Mouse (Mus musculus) natural killer cell, adult 2 months (primary cell): Measurements from ENCODE around the gene Zfyve21.

ENCODE experiments used
- DNase-seq, 2 experiments: peaks; one replicate each; pipeline ENCODE4 v3.0.0; 2022; ENCODE audit warnings: low spot score in 2 of 2

Gene Zfyve21

DNA sequence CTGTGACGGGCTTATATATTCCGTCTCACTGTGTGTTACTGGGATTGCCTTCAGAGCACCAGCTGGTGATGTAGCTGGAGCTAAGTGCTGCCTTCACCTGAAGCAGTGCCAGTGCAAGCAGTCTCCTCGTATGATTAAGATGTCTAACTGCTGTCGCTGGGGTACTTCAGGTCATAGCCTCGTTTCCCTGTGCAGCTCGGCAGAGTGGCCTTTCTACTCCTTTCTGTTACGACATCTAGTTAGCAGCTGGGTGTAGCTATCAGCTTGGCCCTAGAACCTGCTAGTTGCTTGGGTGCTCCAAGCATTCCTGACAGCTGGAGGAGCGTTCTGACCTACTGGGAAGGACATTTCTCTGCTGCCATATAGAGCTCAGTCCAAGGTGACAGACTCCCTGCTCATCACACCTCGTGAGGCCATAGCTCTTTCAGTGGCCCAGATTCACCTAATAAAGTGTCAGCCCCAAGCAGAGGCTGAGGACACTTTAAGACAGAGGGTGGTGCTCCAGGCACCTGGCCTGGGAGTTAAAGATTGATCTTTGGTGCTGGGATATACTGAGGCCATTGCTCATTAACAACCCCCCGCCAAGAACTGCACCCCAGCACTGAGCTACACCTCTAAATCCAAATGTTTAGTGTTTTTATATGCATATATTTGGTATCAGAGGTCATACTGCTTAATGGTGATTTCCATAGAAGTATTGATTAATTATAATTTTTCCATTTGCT is 13.3 kb upstream of the Zfyve21 start:
- DNase-seq = no peak

DNA sequence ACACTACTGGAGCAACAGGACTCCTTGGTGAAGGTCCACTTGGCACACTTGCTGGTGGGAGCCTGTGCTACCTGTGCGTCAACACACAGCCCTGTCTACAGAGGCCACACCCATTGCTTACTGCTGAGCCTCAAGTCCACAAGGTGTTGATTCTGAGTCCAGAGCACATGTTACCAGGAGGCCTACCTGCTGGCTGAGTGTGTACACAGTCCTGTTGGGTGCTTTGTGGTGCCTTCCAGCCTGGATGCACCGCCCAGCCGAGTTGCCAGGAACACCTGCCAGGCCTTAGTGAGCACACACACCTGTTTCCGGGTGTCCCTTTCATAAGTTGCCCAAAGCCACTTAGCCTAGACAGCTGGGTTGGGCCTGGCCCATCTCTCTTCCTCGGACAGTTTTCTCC is 10.4 kb upstream of the Zfyve21 start:
- no peak for DNase-seq

DNA sequence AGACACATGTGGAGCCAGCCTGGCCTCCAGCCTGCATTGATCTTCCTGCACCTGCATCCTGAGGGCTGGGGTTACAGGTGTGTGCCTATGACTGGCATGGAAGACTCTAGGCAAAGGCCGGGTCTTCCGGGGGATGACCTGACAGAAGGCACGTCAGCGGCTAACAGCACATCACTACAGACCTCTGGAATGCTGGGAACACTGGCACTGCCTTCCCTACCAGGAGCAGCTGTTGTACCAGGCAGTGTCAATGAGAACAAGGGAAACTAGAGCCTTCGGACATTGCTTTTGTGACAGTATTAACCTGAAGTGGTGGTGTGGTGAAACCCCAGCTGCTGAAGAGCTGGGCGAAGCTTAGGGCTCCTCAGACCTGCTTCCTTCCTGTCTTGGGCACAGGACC is 5.2 kb upstream of the Zfyve21 start:
- no peak for DNase-seq

DNA sequence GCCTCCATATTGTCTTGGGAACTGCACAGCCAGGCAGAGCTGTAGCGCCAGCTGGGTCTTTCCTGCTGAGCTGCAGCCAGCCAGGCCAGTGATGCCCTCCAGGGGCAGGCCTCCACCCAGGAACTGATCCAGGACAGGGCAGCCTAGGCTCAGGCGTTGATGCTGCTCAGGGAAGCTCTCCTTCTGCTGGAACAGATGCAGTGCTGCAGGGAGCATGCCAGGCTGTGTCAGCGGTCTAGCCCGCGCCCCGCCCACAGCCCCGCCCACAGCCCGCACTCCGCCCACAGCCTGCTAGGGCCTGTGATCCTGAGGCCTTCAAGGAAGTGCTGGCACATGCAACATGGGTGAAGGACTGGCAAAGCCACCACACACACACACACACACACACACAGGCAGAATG is 4.2 kb upstream of the Zfyve21 start:
- DNase-seq = peak; percentile 5 to 33

- no peak for DNase-seq
Observed at GRCm38 (mm10) chr12:111812075-111812474, 1.9 kb upstream of the Zfyve21 start.

DNA sequence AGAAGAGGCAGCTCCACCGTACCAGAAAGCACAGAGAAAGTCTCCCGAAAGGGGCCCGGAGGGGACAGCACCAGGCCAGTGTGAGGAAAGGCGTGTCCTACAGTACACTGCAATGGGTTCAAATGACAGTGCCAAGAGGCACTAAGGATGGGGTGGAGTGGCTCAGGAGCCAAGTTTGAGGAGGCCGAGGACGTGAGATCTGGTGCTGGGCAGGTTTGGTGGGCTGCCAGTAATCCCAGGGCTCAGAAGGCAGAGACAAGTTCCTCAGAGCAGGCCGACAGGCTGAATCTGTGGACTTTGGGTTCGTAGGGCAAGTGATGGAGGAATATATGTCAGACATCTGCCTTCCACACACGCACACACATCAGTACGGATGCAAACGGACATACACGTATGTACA is 1.4 kb upstream of the Zfyve21 start:
- DNase-seq = no peak

GRCm38 (mm10) chr12:111813111-111813765 is 732 bp upstream of the Zfyve21 start:
- peak in 1 of 2 experiments; percentile 7 for DNase-seq

- DNase-seq = no peak
Observed at GRCm38 (mm10) chr12:111814769-111815762, 1.1 kb downstream of the Zfyve21 start.

GRCm38 (mm10) chr12:111816528-111816927 is 2.6 kb downstream of the Zfyve21 start:
- DNase-seq = no peak

DNA sequence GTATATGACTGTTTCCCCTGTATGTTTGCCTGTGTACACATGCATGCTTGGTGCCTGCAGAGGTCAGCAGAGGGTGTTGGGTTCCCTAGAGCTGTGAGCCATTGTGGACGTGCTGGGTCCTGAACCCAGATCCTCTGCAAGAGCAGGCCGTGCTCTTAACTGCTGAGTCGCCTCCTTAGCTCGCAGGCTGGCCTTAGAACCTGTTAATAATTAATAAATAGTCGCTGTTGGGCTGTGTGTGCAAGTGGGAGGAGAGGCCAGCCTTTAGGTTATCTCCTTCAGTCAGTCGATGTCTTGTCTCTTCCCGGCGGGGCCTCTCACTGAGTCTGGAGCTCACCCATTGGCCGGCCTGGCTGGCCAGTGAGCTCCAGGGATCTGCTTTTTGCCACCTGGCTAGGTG is 3.0 kb downstream of the Zfyve21 start:
- DNase-seq = no peak

DNA sequence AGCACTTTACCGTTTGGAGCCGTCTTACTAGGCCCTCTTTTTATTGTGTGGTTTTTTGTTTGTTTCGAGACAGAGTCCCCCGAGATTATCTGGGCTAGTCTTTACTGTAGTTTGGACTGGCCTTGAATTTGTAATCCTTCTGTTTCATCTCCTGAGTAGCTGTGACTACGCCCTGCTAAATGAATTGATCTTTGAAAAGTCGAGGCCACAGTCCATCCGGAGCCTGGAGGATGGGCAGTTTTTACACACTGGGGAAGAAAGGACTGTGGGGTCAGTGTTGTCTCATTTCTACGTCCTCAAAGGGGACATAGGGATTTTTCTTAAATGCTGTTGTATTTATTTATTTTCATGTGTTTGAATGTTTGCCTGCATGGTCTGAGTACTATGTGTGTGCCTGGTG is 4.0 kb downstream of the Zfyve21 start:
- no peak for DNase-seq

DNA sequence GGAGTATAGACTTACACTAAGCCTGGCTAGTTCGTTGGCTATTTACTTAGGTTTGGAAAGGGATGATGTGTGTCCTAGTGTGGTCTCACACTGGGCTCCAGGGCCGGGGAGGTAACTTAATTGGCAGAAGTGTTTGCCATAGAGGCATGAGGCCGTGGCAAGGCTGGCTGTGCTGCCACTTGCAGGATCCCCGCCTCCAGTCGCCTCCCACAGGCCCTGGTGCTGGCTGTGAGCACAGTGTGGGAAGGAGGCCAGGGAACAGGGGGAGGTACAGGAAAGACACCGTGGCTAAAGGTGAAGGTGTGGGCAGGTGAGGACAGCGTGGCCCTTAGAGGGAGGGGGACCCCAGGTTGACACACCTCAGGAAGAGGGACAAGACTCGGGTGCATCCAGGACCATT is 6.0 kb downstream of the Zfyve21 start:
- DNase-seq = no peak

GRCm38 (mm10) chr12:111820708-111821107 is 6.7 kb downstream of the Zfyve21 start:
- no peak for DNase-seq

DNA sequence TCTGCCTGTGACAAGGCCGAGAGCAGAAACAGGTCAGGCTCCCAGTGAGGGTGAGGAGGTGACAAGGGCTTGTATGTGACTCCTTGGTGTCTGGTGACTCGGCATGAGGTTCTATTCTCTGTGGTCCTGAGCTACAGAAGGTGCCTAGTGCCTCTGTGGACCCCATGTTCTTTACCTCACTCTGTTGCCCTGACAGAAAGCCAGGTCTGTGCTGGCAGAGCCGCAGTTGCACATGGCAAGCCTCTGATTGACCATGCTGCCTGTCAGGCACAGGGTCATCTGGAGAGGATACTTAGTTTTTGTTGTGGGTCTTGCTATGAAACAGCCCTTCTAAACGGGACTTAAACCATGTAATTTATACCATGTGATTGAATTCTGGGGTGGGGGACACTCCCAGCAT is 8.0 kb downstream of the Zfyve21 start:
- no peak for DNase-seq

- DNase-seq = no peak
Observed at GRCm38 (mm10) chr12:111827556-111827955, 13.6 kb downstream of the Zfyve21 start.

DNA sequence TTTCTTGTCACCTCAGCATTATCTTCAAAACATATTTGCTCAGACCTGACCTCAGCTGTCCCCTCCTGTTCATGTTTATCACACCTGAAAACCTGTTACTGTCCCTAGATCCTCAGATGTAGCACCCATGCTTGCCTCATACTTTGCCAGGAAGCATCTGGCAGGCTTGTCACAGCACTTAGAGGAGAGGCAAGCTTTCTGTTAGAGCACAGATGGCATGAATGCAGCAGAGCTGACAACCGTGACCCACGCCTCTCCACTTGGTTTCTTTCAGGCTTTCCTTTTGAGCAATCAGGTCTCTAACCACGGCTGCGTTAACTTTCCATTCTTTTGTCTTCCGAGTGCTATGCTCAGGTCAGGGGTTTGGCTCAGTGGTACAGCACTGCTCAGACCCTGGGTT is 15.5 kb downstream of the Zfyve21 start:
- no peak for DNase-seq

GRCm38 (mm10) chr12:111829954-111830353 is 16.0 kb downstream of the Zfyve21 start:
- no peak for DNase-seq

DNA sequence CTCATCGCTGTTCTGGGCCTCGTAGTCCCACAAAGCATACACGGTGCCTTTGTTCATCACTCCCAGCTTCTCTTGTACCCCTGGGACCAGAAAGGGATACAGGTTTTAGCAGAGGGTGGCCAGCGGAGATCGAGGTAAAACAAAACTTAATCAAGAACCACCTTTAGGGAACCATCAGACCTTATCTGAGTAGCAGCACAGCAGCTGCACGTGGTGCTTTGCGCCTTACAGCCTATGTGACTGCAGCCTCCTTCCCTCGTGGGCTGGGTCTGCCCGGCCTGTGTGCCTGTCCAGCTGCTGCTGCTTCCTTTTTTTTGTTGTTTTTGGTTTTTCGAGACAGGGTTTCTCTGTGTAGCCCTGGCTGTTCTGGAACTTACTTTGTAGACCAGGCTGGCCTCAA is 16.4 kb downstream of the Zfyve21 start:
- DNase-seq = no peak

GRCm38 (mm10) chr12:111832643-111833042 is 18.7 kb downstream of the Zfyve21 start:
- DNase-seq = no peak

- no peak for DNase-seq
Observed at GRCm38 (mm10) chr12:111833457-111833856, 19.5 kb downstream of the Zfyve21 start.

DNA sequence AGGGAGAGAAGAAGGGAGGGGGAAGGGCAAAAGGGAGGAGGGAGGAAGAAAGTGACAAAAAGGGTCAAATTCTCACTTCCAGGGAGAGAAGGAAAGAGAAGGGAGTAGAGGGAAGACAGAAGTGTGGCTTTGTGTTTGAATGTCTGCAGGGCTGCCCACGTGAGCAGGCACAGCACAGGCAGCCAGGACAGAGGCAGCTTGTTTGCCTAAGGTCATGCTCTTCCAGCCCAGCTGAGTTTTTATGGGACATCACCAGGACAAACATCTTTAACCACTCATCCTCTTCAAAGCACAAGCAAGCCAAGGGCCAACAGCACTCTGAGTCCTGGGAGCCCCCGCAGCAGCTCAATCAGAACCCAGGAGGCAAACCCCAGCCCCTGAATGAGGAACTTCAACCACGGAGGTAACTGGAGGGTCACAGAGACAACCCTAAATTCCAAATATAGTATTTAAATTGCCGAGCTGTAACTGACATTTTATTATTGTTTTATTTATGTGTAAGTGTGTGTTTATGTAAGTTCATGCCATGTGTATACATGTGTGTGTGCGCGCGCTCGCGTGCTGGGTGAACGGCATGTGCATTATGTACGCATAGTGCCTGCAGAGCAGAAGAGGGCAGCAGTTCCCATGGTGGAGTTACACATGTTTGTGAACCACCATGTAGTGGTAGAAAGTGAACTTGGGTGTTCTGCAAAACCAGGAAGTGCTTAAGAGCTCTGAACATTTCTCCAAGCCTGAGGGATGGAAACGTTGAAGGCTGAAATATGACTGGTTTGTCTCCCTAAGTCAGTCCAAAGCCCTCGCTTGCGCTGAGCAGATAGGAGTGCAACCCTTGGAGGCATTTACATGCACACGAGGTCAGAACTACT is 28.8 kb downstream of the Zfyve21 start:
- DNase-seq = no peak
